Mouse (Mus musculus) stomach, postnatal 0 days (tissue): ENCODE measurements around the gene Apol10b. TPM values are rescaled to one million over a fixed set of nuclear protein-coding genes. Genes with fewer than 3 reads are reported as not detected.
"Not testable (repeated sequence)": the region's sequence is repeated elsewhere in the genome, so short reads cannot be mapped to it uniquely, and the experiment has no call there.

Experiments used
- ATAC-seq: fragments of 200-750 bp; cut with Nextera tagmentation; 2 replicates; pipeline ENCODE4 v1.8.0; 2017; ENCODE audit not compliant: low FRiP score, low TSS enrichment
- DNase-seq: peaks from one replicate; pipeline ENCODE4 v3.0.0-alpha.2; 2016; ENCODE audit warnings: low spot score
- H3K27ac ChIP-seq: fragments of 300-500 bp; sonication (generic); replicated peaks from 2 replicates; pipeline ENCODE4 v1.5.1; 2014; ENCODE audit warnings: mild to moderate bottlenecking, control low read depth
- H3K27me3 ChIP-seq: fragments of 300-500 bp; sonication (generic); 2 replicates; pipeline ENCODE4 v1.6.1; 2014; ENCODE audit warnings: low read length; ENCODE audit not compliant: control insufficient read depth, insufficient read depth
- H3K36me3 ChIP-seq: fragments of 300-500 bp; sonication (generic); 2 replicates; pipeline ENCODE4 v1.6.1; 2014; ENCODE audit warnings: low read length, mixed read lengths; ENCODE audit not compliant: control insufficient read depth, insufficient read depth
- H3K4me1 ChIP-seq: fragments of 300-500 bp; sonication (generic); replicated peaks from 2 replicates; pipeline ENCODE4 v1.6.1; 2014; ENCODE audit warnings: antibody characterized with exemption; ENCODE audit not compliant: control insufficient read depth, insufficient read depth
- H3K4me2 ChIP-seq: fragments of 300-500 bp; sonication (generic); replicated peaks from 2 replicates; pipeline ENCODE4 v1.6.1; 2014; ENCODE audit warnings: low read depth, mild to moderate bottlenecking, control low read depth, moderate library complexity
- H3K4me3 ChIP-seq: fragments of 300-500 bp; sonication (generic); 2 replicates; pipeline ENCODE4 v1.5.1; 2014; ENCODE audit warnings: low read depth, low read length, control low read depth
- H3K9ac ChIP-seq: fragments of 300-500 bp; sonication (generic); 2 replicates; pipeline ENCODE4 v1.6.1; 2014; ENCODE audit warnings: mild to moderate bottlenecking, low read length, control low read depth, mixed read lengths
- H3K9me3 ChIP-seq: fragments of 300-500 bp; sonication (generic); 2 replicates; pipeline ENCODE4 v1.6.1; 2016; ENCODE audit warnings: low read length; ENCODE audit not compliant: control insufficient read depth
- CTCF ChIP-seq: IDR thresholded peaks from 2 replicates; pipeline ENCODE4 v1.5.1; 2016; ENCODE audit warnings: antibody characterized with exemption, low read depth, mild to moderate bottlenecking, moderate library complexity
- EP300 ChIP-seq: optimal IDR thresholded peaks from 2 replicates; pipeline ENCODE3; 2016; ENCODE audit warnings: antibody characterized with exemption
- WGBS: fragments of 180-500 bp; shearing (Covaris S2); extraction: QIAGEN DNeasy Blood & Tissue Kit; methylation state at CpG from one replicate; pipeline ENCODE4 v1.1.7; 2014; 5-methylcytosine and 5-hydroxymethylcytosine counted together
- polyA plus RNA-seq: library from polyadenylated mRNA; unstranded; fragments of >200 nt; fragmentation: Nextera tagmentation; extraction: Ambion mirVana; gene quantifications from 2 replicates; pipeline ENCODE4 v1.2.1, GENCODE M21; 2015

Apol10b gene
- polyA plus RNA-seq, result 0.38 and 0.50 TPM in 2 replicates

DNA sequence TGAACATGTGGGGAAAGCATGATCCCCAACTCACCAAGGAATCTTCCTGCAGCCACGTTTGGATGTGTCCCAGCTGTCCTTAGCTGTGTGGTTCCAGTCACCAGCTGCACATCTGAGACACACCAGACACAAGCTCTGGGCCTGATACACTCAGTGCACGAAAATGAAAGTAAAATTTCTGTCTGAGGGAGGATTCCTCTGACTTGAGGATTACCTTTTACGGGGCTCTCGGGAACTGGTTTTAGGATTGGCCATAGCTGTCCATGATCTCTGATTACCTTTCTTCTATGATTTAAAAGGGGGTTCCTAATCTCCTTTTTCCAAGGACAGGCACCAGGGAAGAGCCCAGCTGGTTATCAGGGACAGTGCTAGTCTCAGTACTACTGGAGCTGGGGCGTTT is at the start of gene Apol10b:
TSS of gene Apol10b (minus strand) at position 165 of the 400 bp plus-strand sequence.
- H3K9me3 ChIP-seq, result no peaks in the 10 kb centered on the region
- H3K27ac ChIP-seq, result no peak within 1 kb of the TSS
- H3K27me3 ChIP-seq, result no peaks in the 10 kb centered on the region
- ATAC-seq, result no peak
- H3K4me2 ChIP-seq, result peak within 1 kb of the TSS; percentile 19
- no peak within 1 kb of the TSS for H3K9ac ChIP-seq
- H3K4me3 ChIP-seq, result no peak within 1 kb of the TSS
- 43% methylated on average over 5 of the region's 5 CpGs for WGBS
- no peak for DNase-seq
- no peak for TF ChIP-seq CTCF
- TF ChIP-seq EP300, result no peak
- H3K4me1 ChIP-seq, result no peaks in the 10 kb centered on the region
- H3K36me3 ChIP-seq, result no peaks in the 10 kb centered on the region

DNA sequence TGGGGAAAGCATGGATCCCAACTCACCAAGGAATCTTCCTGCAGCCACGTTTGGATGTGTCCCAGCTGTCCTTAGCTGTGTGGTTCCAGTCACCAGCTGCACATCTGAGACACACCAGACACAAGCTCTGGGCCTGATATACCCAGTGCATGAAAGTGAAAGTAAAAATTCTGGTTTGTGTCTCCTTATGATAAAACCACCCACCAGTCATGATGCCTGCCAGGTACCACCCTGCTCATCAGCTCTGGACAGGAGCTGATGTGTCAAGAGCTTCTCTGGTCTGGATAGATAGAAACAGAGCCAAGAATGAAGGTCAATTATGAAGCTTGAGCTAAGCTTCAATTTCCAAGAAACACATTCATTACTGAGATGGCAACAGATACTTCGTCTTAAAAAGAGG is 47.3 kb upstream of the Apol10b start, which contains the start of gene Apol11b:
TSS of gene Apol11b (minus strand) at position 111 of the 400 bp plus-strand sequence.
- 78% methylated on average over 2 of the region's 2 CpGs for WGBS

GRCm38 (mm10) chr15:77629822-77630221 is 33.9 kb upstream of the Apol10b start:
- H3K4me1 ChIP-seq, H3K4me2 ChIP-seq, H3K27me3 ChIP-seq, H3K36me3 ChIP-seq, H3K4me3 ChIP-seq, H3K9me3 ChIP-seq, ATAC-seq, H3K9ac ChIP-seq, H3K27ac ChIP-seq, DNase-seq: not testable (repeated sequence)
- WGBS, result 86% methylated on average over 3 of the region's 3 CpGs

More for the DNA sequence above, 47.3 kb upstream of the Apol10b start, which contains the start of gene Apol11b:
- not testable (repeated sequence) for H3K36me3 ChIP-seq, H3K4me1 ChIP-seq, H3K4me3 ChIP-seq, H3K27ac ChIP-seq, H3K4me2 ChIP-seq, H3K9me3 ChIP-seq, ATAC-seq, H3K27me3 ChIP-seq, DNase-seq, H3K9ac ChIP-seq

DNA sequence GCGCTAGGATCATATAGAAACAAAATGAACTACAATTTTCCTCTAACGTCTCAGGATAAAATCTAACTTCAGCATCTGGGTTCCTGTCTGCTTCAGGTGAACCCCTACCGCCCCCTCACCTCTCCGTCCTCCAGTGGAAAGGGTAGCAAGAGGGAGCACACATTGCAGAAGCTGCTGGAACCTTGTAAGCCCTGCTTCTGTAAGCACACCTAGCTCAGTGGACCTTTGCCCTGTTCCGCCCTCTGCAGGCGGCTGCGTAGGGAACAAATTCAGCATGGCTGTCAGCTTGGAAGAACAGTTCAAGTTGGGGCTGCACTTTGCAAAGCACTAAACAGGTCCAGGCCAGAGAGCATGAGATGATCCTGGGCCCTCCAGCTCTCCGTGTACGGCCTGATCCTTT is 32.7 kb upstream of the Apol10b start:
- ATAC-seq (0 out of 2 replicates have a peak, but pooled peaks have one; percentile 61), DNase-seq (peak; percentile 64)
- WGBS, result 49% methylated on average over 9 of the region's 9 CpGs
- H3K9me3 ChIP-seq, H3K9ac ChIP-seq, H3K27ac ChIP-seq, H3K4me3 ChIP-seq, H3K4me1 ChIP-seq, H3K27me3 ChIP-seq, H3K36me3 ChIP-seq, H3K4me2 ChIP-seq: not testable (repeated sequence)
- TF ChIP-seq CTCF, result peak; percentile 61

DNA sequence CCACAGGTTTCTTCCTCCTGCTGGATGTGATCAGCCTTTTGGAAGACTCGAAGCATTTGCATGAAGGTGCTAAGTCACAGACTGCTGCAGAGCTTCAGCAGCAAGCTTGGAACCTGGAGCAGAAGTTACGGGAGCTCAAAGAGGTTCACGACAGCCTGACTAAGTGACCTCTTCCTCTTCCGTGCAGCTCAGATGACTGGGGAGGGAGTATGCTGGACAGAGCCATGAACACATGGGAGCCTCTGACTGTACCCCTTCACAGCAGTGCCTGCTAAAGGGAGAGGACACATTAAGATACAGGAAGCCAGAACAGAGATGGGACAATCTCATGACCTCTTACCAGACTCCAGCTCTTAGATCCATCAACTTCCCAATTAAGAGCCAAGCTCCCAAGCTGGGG is 30.5 kb upstream of the Apol10b start:
- not testable (repeated sequence) for H3K4me1 ChIP-seq, DNase-seq, H3K9ac ChIP-seq, H3K4me2 ChIP-seq, ATAC-seq, H3K9me3 ChIP-seq, H3K27ac ChIP-seq, H3K36me3 ChIP-seq, H3K4me3 ChIP-seq, H3K27me3 ChIP-seq
- 68% methylated on average over 4 of the region's 4 CpGs for WGBS

- H3K36me3 ChIP-seq, result no peaks in the 10 kb centered on the region
These were observed 28.8 kb upstream of the Apol10b start for GRCm38 (mm10) chr15:77624710-77625109.

More at GRCm38 (mm10) chr15:77624710-77625109, 28.8 kb upstream of the Apol10b start:
- H3K9ac ChIP-seq, result no peak overlapping the region
- ATAC-seq, result no peak
- TF ChIP-seq CTCF (no peak), EP300 (no peak)
- H3K27ac ChIP-seq, result no peak overlapping the region
- H3K9me3 ChIP-seq, result no peaks in the 10 kb centered on the region
- no peaks in the 10 kb centered on the region for H3K4me1 ChIP-seq
- 82% methylated on average over 1 of the region's 1 CpGs for WGBS
- no peak overlapping the region for H3K4me2 ChIP-seq
- no peak overlapping the region for H3K4me3 ChIP-seq
- DNase-seq, result no peak
- no peaks in the 10 kb centered on the region for H3K27me3 ChIP-seq
